Mouse (Mus musculus) erythroblast, embryonic 14.5 days (primary cell): ENCODE measurements around the gene 4933430I17Rik.

ENCODE experiments used
- GATA1 ChIP-seq: IDR thresholded peaks from 2 replicates; pipeline ENCODE4 v1.6.1; 2012; ENCODE audit warnings: low read length, inconsistent platforms, mixed read lengths
- TAL1 ChIP-seq: IDR thresholded peaks from 3 replicates; pipeline ENCODE4 v1.6.1; 2012; ENCODE audit warnings: low read length, inconsistent platforms, mixed read lengths

DNA sequence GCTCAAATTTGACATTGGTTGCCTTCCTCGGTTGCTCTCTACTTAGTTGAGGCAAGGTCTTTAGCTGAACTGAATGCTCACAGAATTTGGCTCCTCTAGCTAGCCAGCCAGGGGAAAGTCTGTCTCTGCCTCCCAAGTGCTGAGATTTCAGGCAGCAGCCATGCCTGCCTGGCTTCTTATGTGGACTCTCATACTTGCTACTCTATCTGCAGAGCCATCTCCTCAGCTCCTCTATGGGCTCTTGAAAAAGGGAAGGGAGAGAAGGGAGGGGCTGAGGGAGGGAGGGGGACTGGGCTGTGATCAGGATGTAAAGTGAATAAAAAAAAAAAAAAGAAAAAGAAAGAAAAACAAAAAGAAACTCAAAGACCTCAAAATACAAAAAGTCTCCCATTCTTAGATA is 65.7 kb downstream of the 4933430I17Rik start:
- TF ChIP-seq GATA1 (no peak), TAL1 (no peak)
